Mouse (Mus musculus) forebrain, embryonic 14.5 days (tissue): Measurements from ENCODE around the gene Abcb1a. TPM values are rescaled to one million over a fixed set of nuclear protein-coding genes. Genes with fewer than 3 reads are reported as not detected.
"Not testable (repeated sequence)": the region's sequence is repeated elsewhere in the genome, so short reads cannot be mapped to it uniquely, and the experiment has no call there.

Experiments used
- ATAC-seq: fragments of 200-750 bp; cut with Nextera tagmentation; 2 replicates; pipeline ENCODE4 v1.8.0; 2017; ENCODE audit warnings: mild to moderate bottlenecking, moderate library complexity
- DNase-seq: peaks from one replicate; pipeline ENCODE4 v3.0.0-alpha.2; 2015; ENCODE audit warnings: low spot score
- H3K27ac ChIP-seq: fragments of 300-500 bp; sonication (generic); 2 replicates; pipeline ENCODE4 v1.5.1; 2014; ENCODE audit warnings: low read depth, mild to moderate bottlenecking, control low read depth, low read length, moderate library complexity
- H3K27me3 ChIP-seq: fragments of 300-500 bp; sonication (generic); replicated peaks from 2 replicates; pipeline ENCODE4 v1.6.1; 2014; ENCODE audit warnings: low read length, control low read depth, mixed read lengths; ENCODE audit not compliant: control insufficient read depth, insufficient read depth
- H3K36me3 ChIP-seq: fragments of 300-500 bp; sonication (generic); 2 replicates; pipeline ENCODE4 v1.6.1; 2014; ENCODE audit warnings: low read length, control low read depth; ENCODE audit not compliant: control insufficient read depth, insufficient read depth
- H3K4me1 ChIP-seq: fragments of 300-500 bp; sonication (generic); 2 replicates; pipeline ENCODE4 v1.6.1; 2014; ENCODE audit warnings: antibody characterized with exemption, low read length, control low read depth; ENCODE audit not compliant: control insufficient read depth, insufficient read depth
- H3K4me2 ChIP-seq: fragments of 300-500 bp; sonication (generic); 2 replicates; pipeline ENCODE4 v1.6.1; 2014; ENCODE audit warnings: mild to moderate bottlenecking, control low read depth, low read length
- H3K4me3 ChIP-seq: fragments of 300-500 bp; sonication (generic); 2 replicates; pipeline ENCODE4 v1.5.1; 2014; ENCODE audit warnings: low read depth, low read length, control low read depth
- H3K9ac ChIP-seq: fragments of 300-500 bp; sonication (generic); 2 replicates; pipeline ENCODE4 v1.6.1; 2014; ENCODE audit warnings: mild to moderate bottlenecking, low read length, control low read depth, moderate library complexity
- H3K9me3 ChIP-seq: fragments of 300-500 bp; sonication (generic); replicated peaks from 2 replicates; pipeline ENCODE4 v1.6.1; 2016; ENCODE audit warnings: low read length, control low read depth, mixed read lengths; ENCODE audit not compliant: control insufficient read depth
- WGBS: fragments of 180-500 bp; shearing (Covaris S2); extraction: QIAGEN DNeasy Blood & Tissue Kit; methylation state at CpG from one replicate; pipeline ENCODE4 v1.1.7; 2014; 5-methylcytosine and 5-hydroxymethylcytosine counted together
- polyA plus RNA-seq: library from polyadenylated mRNA; unstranded; fragments of >200 nt; fragmentation: Nextera tagmentation; extraction: Ambion mirVana; gene quantifications from 2 replicates; pipeline ENCODE4 v1.2.1, GENCODE M21; 2014

Abcb1a gene
- polyA plus RNA-seq, 1 experiment from 2014 or later: 1.4 TPM

GRCm38 (mm10) chr5:8687550-8687949 is 27.7 kb downstream of the Abcb1a start:
- Histone ChIP-seq H3K9ac (no peak overlapping the region), H3K4me1 (no peaks in the 10 kb centered on the region), H3K27me3 (no peaks in the 10 kb centered on the region), H3K9me3 (no peaks in the 10 kb centered on the region), H3K27ac (no peak overlapping the region), H3K4me3 (no peak overlapping the region), H3K36me3 (no peaks in the 10 kb centered on the region), H3K4me2 (no peak overlapping the region)
- no peak for ATAC-seq
- DNase-seq: no peak
- 84% methylated on average over 5 of the region's 5 CpGs for WGBS

DNA sequence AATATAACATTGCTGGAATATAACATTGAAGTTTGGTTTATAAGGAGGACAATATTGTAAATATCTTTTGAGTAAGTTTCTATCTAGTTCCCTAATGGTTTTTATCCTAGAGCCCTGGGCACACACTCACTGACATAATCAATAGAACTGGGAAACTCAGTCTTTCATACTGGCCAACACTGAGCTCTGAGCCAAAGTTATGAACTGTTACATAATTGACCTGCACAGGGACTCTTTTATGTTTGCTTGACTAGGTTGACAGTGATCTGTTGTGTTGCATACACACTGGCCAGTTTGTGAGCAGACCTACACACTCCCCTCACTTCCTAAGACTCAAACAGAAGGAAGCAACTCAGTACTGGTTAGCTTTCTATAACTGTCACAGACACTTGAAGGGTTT is 56.2 kb downstream of the Abcb1a start:
- Histone ChIP-seq H3K9me3 (no peaks in the 10 kb centered on the region), H3K4me3 (no peak overlapping the region), H3K27me3 (no peaks in the 10 kb centered on the region), H3K36me3 (no peaks in the 10 kb centered on the region), H3K9ac (no peak overlapping the region), H3K4me2 (no peak overlapping the region), H3K27ac (no peak overlapping the region), H3K4me1 (no peaks in the 10 kb centered on the region)
- no peak for ATAC-seq
- DNase-seq: no peak

DNA sequence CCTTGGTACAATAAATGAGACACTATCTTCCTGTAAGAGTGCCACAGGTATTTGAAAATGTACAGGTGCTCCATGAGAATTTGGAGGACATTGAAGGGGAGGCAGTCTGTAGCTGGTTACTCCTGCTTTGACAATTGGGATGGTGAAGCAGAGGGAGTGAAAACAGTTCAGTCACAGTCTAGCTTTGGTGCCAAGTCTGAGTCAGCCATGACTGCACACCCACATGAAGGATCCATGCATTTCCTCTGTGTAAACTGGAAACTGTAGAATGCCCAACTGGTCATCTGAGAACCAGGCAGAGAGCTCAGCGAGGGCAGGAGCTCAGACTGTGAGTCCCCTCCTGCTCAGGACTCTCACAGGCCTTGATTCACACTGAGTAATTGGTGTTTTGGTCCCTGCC is 59.7 kb downstream of the Abcb1a start:
- ATAC-seq: no peak

GRCm38 (mm10) chr5:8722224-8722623 is 62.3 kb downstream of the Abcb1a start:
- WGBS: 86% methylated on average over 1 of the region's 1 CpGs
- DNase-seq (no peak), ATAC-seq (no peak)
- H3K27ac ChIP-seq: no peak overlapping the region
- H3K27me3 ChIP-seq: no peaks in the 10 kb centered on the region
- no peak overlapping the region for H3K4me2 ChIP-seq
- H3K9ac ChIP-seq: no peak overlapping the region
- H3K9me3 ChIP-seq: no peaks in the 10 kb centered on the region
- no peaks in the 10 kb centered on the region for H3K36me3 ChIP-seq
- no peaks in the 10 kb centered on the region for H3K4me1 ChIP-seq
- no peak overlapping the region for H3K4me3 ChIP-seq

More for the DNA sequence above, 59.7 kb downstream of the Abcb1a start:
- no peaks in the 10 kb centered on the region for H3K36me3 ChIP-seq
- no peak overlapping the region for H3K27ac ChIP-seq
- H3K9me3 ChIP-seq: no peaks in the 10 kb centered on the region
- no peaks in the 10 kb centered on the region for H3K4me1 ChIP-seq
- H3K27me3 ChIP-seq: no peaks in the 10 kb centered on the region
- no peak for DNase-seq
- no peak overlapping the region for H3K4me3 ChIP-seq
- 65% methylated on average over 1 of the region's 1 CpGs for WGBS
- H3K4me2 ChIP-seq: no peak overlapping the region
- H3K9ac ChIP-seq: no peak overlapping the region

DNA sequence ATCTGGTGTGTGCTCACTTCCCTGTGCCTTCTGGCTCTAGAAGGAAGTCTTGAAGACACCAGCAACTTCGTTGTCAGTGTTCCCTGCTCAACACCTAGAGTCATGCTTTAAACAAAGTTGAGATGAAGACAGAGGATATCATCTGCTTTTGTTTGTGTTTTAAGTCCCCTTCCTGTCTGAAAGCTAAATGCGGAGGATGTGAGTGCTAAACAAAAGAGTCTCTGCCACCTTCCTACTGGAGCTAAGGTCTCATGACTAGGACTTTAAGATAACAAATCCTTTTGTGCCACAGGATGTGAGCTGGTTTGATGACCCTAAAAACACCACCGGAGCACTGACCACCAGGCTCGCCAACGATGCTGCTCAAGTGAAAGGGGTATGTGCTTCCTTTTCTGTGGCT is 63.0 kb downstream of the Abcb1a start:
- H3K4me1 ChIP-seq: no peaks in the 10 kb centered on the region

GRCm38 (mm10) chr5:8727760-8728159 is 67.9 kb downstream of the Abcb1a start:
- H3K9me3 ChIP-seq: no peaks in the 10 kb centered on the region
- 55% methylated on average over 4 of the region's 4 CpGs for WGBS
- H3K27me3 ChIP-seq: no peaks in the 10 kb centered on the region

More for the DNA sequence above, 63.0 kb downstream of the Abcb1a start:
- no peak for ATAC-seq
- Histone ChIP-seq H3K9ac (no peak overlapping the region), H3K4me2 (no peak overlapping the region), H3K4me3 (no peak overlapping the region), H3K27ac (no peak overlapping the region), H3K27me3 (no peaks in the 10 kb centered on the region), H3K36me3 (no peaks in the 10 kb centered on the region), H3K9me3 (no peaks in the 10 kb centered on the region)
- WGBS: 88% methylated on average over 5 of the region's 5 CpGs
- DNase-seq: no peak

GRCm38 (mm10) chr5:8732639-8733038 is 72.8 kb downstream of the Abcb1a start:
- ATAC-seq (no peak), DNase-seq (no peak)

More at GRCm38 (mm10) chr5:8727760-8728159, 67.9 kb downstream of the Abcb1a start:
- no peak for ATAC-seq
- no peak for DNase-seq
- no peaks in the 10 kb centered on the region for H3K36me3 ChIP-seq
- no peak overlapping the region for H3K27ac ChIP-seq
- H3K4me3 ChIP-seq: no peak overlapping the region
- H3K4me1 ChIP-seq: no peaks in the 10 kb centered on the region
- H3K9ac ChIP-seq: no peak overlapping the region
- no peak overlapping the region for H3K4me2 ChIP-seq

DNA sequence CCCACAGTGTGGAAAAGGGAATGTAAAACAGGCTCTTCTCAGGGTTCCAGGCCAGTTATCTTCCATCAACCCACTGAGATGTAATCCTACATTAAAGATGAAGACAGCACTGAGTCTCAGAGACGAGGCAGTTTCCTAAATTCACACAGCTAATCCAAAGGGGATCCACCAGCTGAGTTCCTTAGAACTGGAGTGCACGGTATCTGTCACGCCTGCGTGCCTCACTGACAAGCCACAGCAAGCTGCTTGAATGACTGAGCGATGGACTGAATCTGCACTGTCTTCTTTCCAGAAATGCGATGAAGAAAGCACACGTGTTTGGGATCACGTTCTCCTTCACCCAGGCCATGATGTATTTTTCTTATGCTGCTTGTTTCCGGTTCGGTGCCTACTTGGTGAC is 73.4 kb downstream of the Abcb1a start:
- H3K4me1 ChIP-seq, H3K4me3 ChIP-seq, ATAC-seq, H3K9me3 ChIP-seq, H3K27me3 ChIP-seq, H3K4me2 ChIP-seq, H3K36me3 ChIP-seq, H3K27ac ChIP-seq, DNase-seq, H3K9ac ChIP-seq: not testable (repeated sequence)
- 77% methylated on average over 8 of the region's 10 CpGs for WGBS

More at GRCm38 (mm10) chr5:8732639-8733038, 72.8 kb downstream of the Abcb1a start:
- Histone ChIP-seq H3K4me3 (no peak overlapping the region), H3K36me3 (no peaks in the 10 kb centered on the region), H3K4me1 (no peaks in the 10 kb centered on the region), H3K9me3 (no peaks in the 10 kb centered on the region), H3K4me2 (no peak overlapping the region), H3K27me3 (no peaks in the 10 kb centered on the region), H3K9ac (no peak overlapping the region), H3K27ac (no peak overlapping the region)

- Histone ChIP-seq H3K4me1 (no peaks in the 10 kb centered on the region), H3K4me3 (no peak overlapping the region), H3K36me3 (no peaks in the 10 kb centered on the region), H3K27ac (no peak overlapping the region), H3K9me3 (no peaks in the 10 kb centered on the region), H3K4me2 (no peak overlapping the region), H3K9ac (no peak overlapping the region), H3K27me3 (no peaks in the 10 kb centered on the region)
- DNase-seq: no peak
- 83% methylated on average over 4 of the region's 4 CpGs for WGBS
- ATAC-seq: no peak
These were observed 76.5 kb downstream of the Abcb1a start for GRCm38 (mm10) chr5:8736389-8736788.
